In genomic region chr4:43722191-43722590, GRCm38 (mm10) we compare ENCODE assay signal across 38 mouse cellular contexts. TPM values are rescaled to one million over a fixed set of nuclear protein-coding genes. Genes with fewer than 3 reads are reported as not detected.
DNase-seq lines count a peak whose midpoint lies in the region; ATAC-seq lines count a peak whose summit lies in the region.
"Had no signal": no experiment of that assay in that cellular context is flagged by ENCODE, and none has a peak within 500 bp of the region (broad histone marks: within the 10 kb centered on the region; RNA-seq: fewer than 3 reads in every experiment).

No protein-coding gene starts in this region.

- H3K9ac ChIP-seq in forebrain, embryonic 15.5 days (replicated peaks) = no peak overlapping the region
- H3K9ac ChIP-seq in forebrain, embryonic 12.5 days = no peak overlapping the region
- H3K9ac ChIP-seq: embryonic facial prominence, embryonic 13.5 days; heart, embryonic 13.5 days; hindbrain, embryonic 14.5 days had no signal

- peaks cover 10% of the 10 kb centered on the region; the same call in 1 of the 2 replicates for H3K4me1 ChIP-seq in forebrain, embryonic 15.5 days
- peaks cover 4% of the 10 kb centered on the region; the same call in 1 of the 2 replicates for H3K4me1 ChIP-seq in forebrain, embryonic 12.5 days

- H3K9me3 ChIP-seq in forebrain, embryonic 15.5 days = no peaks in the 10 kb centered on the region
- H3K9me3 ChIP-seq in forebrain, embryonic 12.5 days = no peaks in the 10 kb centered on the region
- H3K9me3 ChIP-seq: embryonic facial prominence, embryonic 10.5 days; embryonic facial prominence, embryonic 13.5 days; G1E; heart, embryonic 10.5 days; heart, embryonic 13.5 days had no signal

- H3K36me3 ChIP-seq in forebrain, embryonic 15.5 days = no peaks in the 10 kb centered on the region
- no peaks in the 10 kb centered on the region for H3K36me3 ChIP-seq in forebrain, embryonic 12.5 days (replicated peaks)
- H3K36me3 ChIP-seq: embryonic facial prominence, embryonic 10.5 days; embryonic facial prominence, embryonic 13.5 days; G1E; heart, embryonic 10.5 days; heart, embryonic 13.5 days had no signal

- DNase-seq in layer of hippocampus, adult 11-12 months (ENCODE audit: low spot score) = peak; percentile 41
- no peak for DNase-seq in layer of hippocampus, adult 8-10 months (ENCODE audit: low spot score in 2 of 2)
- peak; percentile 42 for DNase-seq in brain, adult 2 months (ENCODE audit: low read depth, low spot score)
- DNase-seq in telencephalon, adult 2 months (ENCODE audit: low read depth, low spot score) = peak; percentile 43
- no peak for DNase-seq in gastrocnemius, adult 8-10 months (ENCODE audit: low spot score in 2 of 2)
- DNase-seq: adrenal gland, postnatal 10 days; adrenal gland, postnatal 36 days; B cell, adult 2 months; cerebellum, adult 11-12 months; cerebellum, adult 8-10 months; cerebellum, postnatal 10 days; cerebellum, postnatal 36 days; embryo, embryonic 11 days; gastrocnemius, adult 2 months; gastrocnemius, postnatal 25 days; heart, adult 2 months; heart, postnatal 14 days; heart, postnatal 4 days had no signal

- ATAC-seq in forebrain, embryonic 15.5 days (replicated peaks) = no peak
- ATAC-seq in forebrain, embryonic 12.5 days (ENCODE audit: low FRiP score) = no peak
- ATAC-seq: hindbrain, postnatal 0 days; inflammation-experienced regulatory T-cells, adult 6 months; intestine, embryonic 16.5 days; Patski had no signal

- H3K4me2 ChIP-seq in forebrain, embryonic 15.5 days (replicated peaks) = no peak overlapping the region
- no peak overlapping the region for H3K4me2 ChIP-seq in forebrain, embryonic 12.5 days
- H3K4me2 ChIP-seq: embryonic facial prominence, embryonic 13.5 days; heart, embryonic 13.5 days; hindbrain, embryonic 14.5 days had no signal

- peak overlapping the region; percentile 56; the same call in 1 of the 2 replicates for H3K27ac ChIP-seq in forebrain, embryonic 15.5 days (replicated peaks)
- H3K27ac ChIP-seq in forebrain, embryonic 12.5 days = no peak overlapping the region
- H3K27ac ChIP-seq: embryonic facial prominence, embryonic 10.5 days; embryonic facial prominence, embryonic 13.5 days; gastrocnemius, adult 2 months; heart, adult 2 months; heart, embryonic 10.5 days; heart, embryonic 13.5 days; hindbrain, embryonic 14.5 days; hindbrain, postnatal 0 days had no signal

- no peaks in the 10 kb centered on the region for H3K27me3 ChIP-seq in forebrain, embryonic 15.5 days
- no peaks in the 10 kb centered on the region for H3K27me3 ChIP-seq in forebrain, embryonic 12.5 days
- H3K27me3 ChIP-seq: embryonic facial prominence, embryonic 13.5 days; heart, embryonic 13.5 days; Patski had no signal

- 84% methylated on average over 4 of the region's 4 CpGs for WGBS in forebrain, embryonic 15.5 days
- 84% methylated on average over 4 of the region's 4 CpGs for WGBS in forebrain, embryonic 12.5 days

- no peak overlapping the region for H3K4me3 ChIP-seq in forebrain, embryonic 15.5 days
- H3K4me3 ChIP-seq in forebrain, embryonic 12.5 days (replicated peaks) = no peak overlapping the region
- H3K4me3 ChIP-seq: embryonic facial prominence, embryonic 10.5 days; embryonic facial prominence, embryonic 13.5 days; erythroblast, embryonic 14.5 days; gastrocnemius, adult 2 months; heart, adult 2 months; heart, embryonic 10.5 days; heart, embryonic 13.5 days had no signal

RNA-seq across cellular contexts. Expression of gene Hrct1, which starts 4.8 kb away (rescaled TPM):
- polyA plus RNA-seq in forebrain, embryonic 15.5 days (2015; fragmentation: Nextera tagmentation; extraction: Ambion mirVana) = 0.19 and 0.42 TPM in 2 replicates
- 0.13 TPM in 1 of 2 replicates, not detected in the other for polyA plus RNA-seq in forebrain, embryonic 12.5 days (2016; fragmentation: Nextera tagmentation; extraction: Ambion mirVana)
- 1 to 10 TPM in 2 of 4 experiments, under 1 TPM in 2; 0.53 to 1.3 (median 0.93) TPM for total RNA-seq in layer of hippocampus, adult 8-10 months (2022)
- total RNA-seq in gastrocnemius, adult 8-10 months (2022) = 1 to 10 TPM in 3 of 4 experiments, under 1 TPM in 1; 0.73 to 2.9 (median 1.7) TPM
- total RNA-seq: CH12.LX; granulocyte monocyte progenitor cell, adult 5-6 weeks had no signal
- polyA plus RNA-seq: embryonic facial prominence, embryonic 10.5 days; erythroblast, embryonic 14.5 days; G1E; inflammation-experienced regulatory T-cells, adult 6 months had no signal

RNA-seq across cellular contexts. Expression of gene Spaar, which starts 7.6 kb away (rescaled TPM):
- 0.08 TPM in 1 of 2 replicates, not detected in the other for polyA plus RNA-seq in forebrain, embryonic 15.5 days (2015; fragmentation: Nextera tagmentation; extraction: Ambion mirVana)
- not detected in 2 replicates for polyA plus RNA-seq in forebrain, embryonic 12.5 days (2016; fragmentation: Nextera tagmentation; extraction: Ambion mirVana)
- 1 to 10 TPM in 2 of 4 experiments, under 1 TPM in 2; 0.50 to 1.2 (median 0.94) TPM for total RNA-seq in layer of hippocampus, adult 8-10 months (2022)
- total RNA-seq in gastrocnemius, adult 8-10 months (2022) = 1 to 10 TPM in 1 of 4 experiments, under 1 TPM in 3; 0.77 to 1.5 (median 0.91) TPM
- total RNA-seq: CH12.LX; granulocyte monocyte progenitor cell, adult 5-6 weeks had no signal
- polyA plus RNA-seq: embryonic facial prominence, embryonic 10.5 days; erythroblast, embryonic 14.5 days; G1E had no signal

RNA-seq across cellular contexts. Expression of gene Olfr71, which starts 12.1 kb away (rescaled TPM):
- not detected in 2 replicates for polyA plus RNA-seq in forebrain, embryonic 15.5 days (2015; fragmentation: Nextera tagmentation; extraction: Ambion mirVana)
- polyA plus RNA-seq in forebrain, embryonic 12.5 days (2016; fragmentation: Nextera tagmentation; extraction: Ambion mirVana) = 0.09 TPM in 1 of 2 replicates, not detected in the other
- not detected for total RNA-seq in layer of hippocampus, adult 8-10 months (2022)
- total RNA-seq in gastrocnemius, adult 8-10 months (2022) = not detected
- total RNA-seq: adrenal gland, adult 18-20 months; adrenal gland, postnatal 10 days; adrenal gland, postnatal 36 days; CH12.LX; gastrocnemius, adult 2 months; gastrocnemius, postnatal 25 days; granulocyte monocyte progenitor cell, adult 5-6 weeks; heart, adult 2 months; heart, postnatal 14 days; heart, postnatal 4 days; hindbrain, postnatal 0 days had no signal
- polyA plus RNA-seq: cortical plate, adult 2 months; embryonic facial prominence, embryonic 10.5 days; embryonic facial prominence, embryonic 13.5 days; erythroblast, embryonic 14.5 days; frontal cortex, adult 2 months; G1E; heart, adult 2 months; heart, embryonic 10.5 days; heart, embryonic 13.5 days; heart, embryonic 16.5 days; hindbrain, embryonic 11.5 days; hindbrain, embryonic 14.5 days; hindbrain, postnatal 0 days; inflammation-experienced regulatory T-cells, adult 6 months; intestine, embryonic 16.5 days; Patski had no signal

RNA-seq across cellular contexts. Expression of gene Olfr70, which starts 21.6 kb away (rescaled TPM):
- not detected in 2 replicates for polyA plus RNA-seq in forebrain, embryonic 15.5 days (2015; fragmentation: Nextera tagmentation; extraction: Ambion mirVana)
- polyA plus RNA-seq in forebrain, embryonic 12.5 days (2016; fragmentation: Nextera tagmentation; extraction: Ambion mirVana) = not detected in 2 replicates
- total RNA-seq in layer of hippocampus, adult 8-10 months (2022) = not detected
- total RNA-seq in gastrocnemius, adult 8-10 months (2022) = not detected
- total RNA-seq: adrenal gland, adult 18-20 months; adrenal gland, postnatal 10 days; adrenal gland, postnatal 36 days; CH12.LX; G1E; gastrocnemius, adult 2 months; gastrocnemius, postnatal 25 days; granulocyte monocyte progenitor cell, adult 5-6 weeks; heart, adult 2 months; heart, postnatal 14 days; heart, postnatal 4 days; hindbrain, postnatal 0 days had no signal
- polyA plus RNA-seq: cortical plate, adult 2 months; embryonic facial prominence, embryonic 13.5 days; erythroblast, embryonic 14.5 days; frontal cortex, adult 2 months; G1E; heart, adult 2 months; heart, embryonic 10.5 days; heart, embryonic 13.5 days; heart, embryonic 16.5 days; hindbrain, embryonic 11.5 days; hindbrain, embryonic 14.5 days; hindbrain, postnatal 0 days; inflammation-experienced regulatory T-cells, adult 6 months; intestine, embryonic 16.5 days; Patski had no signal

RNA-seq across cellular contexts. Expression of gene Olfr159, which starts 48.6 kb away (rescaled TPM):
- polyA plus RNA-seq in forebrain, embryonic 15.5 days (2015; fragmentation: Nextera tagmentation; extraction: Ambion mirVana) = not detected in 2 replicates
- not detected in 2 replicates for polyA plus RNA-seq in forebrain, embryonic 12.5 days (2016; fragmentation: Nextera tagmentation; extraction: Ambion mirVana)
- not detected for total RNA-seq in layer of hippocampus, adult 8-10 months (2022)
- total RNA-seq in gastrocnemius, adult 8-10 months (2022) = not detected
- total RNA-seq: adrenal gland, adult 18-20 months; adrenal gland, postnatal 10 days; adrenal gland, postnatal 36 days; CH12.LX; G1E; gastrocnemius, adult 2 months; gastrocnemius, postnatal 25 days; granulocyte monocyte progenitor cell, adult 5-6 weeks; heart, adult 2 months; heart, postnatal 14 days; heart, postnatal 4 days; hindbrain, postnatal 0 days had no signal
- polyA plus RNA-seq: cortical plate, adult 2 months; embryonic facial prominence, embryonic 10.5 days; embryonic facial prominence, embryonic 13.5 days; erythroblast, embryonic 14.5 days; frontal cortex, adult 2 months; G1E; heart, adult 2 months; heart, embryonic 10.5 days; heart, embryonic 13.5 days; heart, embryonic 16.5 days; hindbrain, embryonic 11.5 days; hindbrain, embryonic 14.5 days; hindbrain, postnatal 0 days; inflammation-experienced regulatory T-cells, adult 6 months; intestine, embryonic 16.5 days; Patski had no signal

Comparison
In these comparisons a context has a peak if more than half of its experiments do, and no peak if none do; other contexts are left out.
1. DNase-seq: peak in layer of hippocampus, adult 11-12 months (single experiment), brain, adult 2 months (single experiment) and telencephalon, adult 2 months (single experiment); none in layer of hippocampus, adult 8-10 months (0 of 2) and gastrocnemius, adult 8-10 months (0 of 2).